Mouse (Mus musculus) intestine, embryonic 14.5 days (tissue): ENCODE data around the gene Susd6. TPM values are rescaled to one million over a fixed set of nuclear protein-coding genes. Genes with fewer than 3 reads are reported as not detected.

Source experiments
- ATAC-seq: fragments of 200-750 bp; cut with Nextera tagmentation; replicated peaks from 2 replicates; pipeline ENCODE4 v1.8.0; 2017; ENCODE audit warnings: low read depth, moderate number of reproducible peaks, moderate TSS enrichment, moderate library complexity; ENCODE audit not compliant: low FRiP score, low TSS enrichment
- DNase-seq: peaks from one replicate; pipeline ENCODE4 v3.0.0-alpha.2; 2018; ENCODE audit warnings: low spot score
- H3K27ac ChIP-seq: fragments of 300-500 bp; sonication (generic); 2 replicates; pipeline ENCODE4 v1.5.1; 2014; ENCODE audit warnings: low read depth, mild to moderate bottlenecking, control low read depth
- H3K27me3 ChIP-seq: fragments of 300-500 bp; sonication (generic); replicated peaks from 2 replicates; pipeline ENCODE4 v1.6.1; 2014; ENCODE audit warnings: low read length, control low read depth; ENCODE audit not compliant: control insufficient read depth, insufficient read depth
- H3K36me3 ChIP-seq: fragments of 300-500 bp; sonication (generic); 2 replicates; pipeline ENCODE4 v1.6.1; 2014; ENCODE audit warnings: low read length, control low read depth; ENCODE audit not compliant: control insufficient read depth, insufficient read depth
- H3K4me1 ChIP-seq: fragments of 300-500 bp; sonication (generic); replicated peaks from 2 replicates; pipeline ENCODE4 v1.6.1; 2014; ENCODE audit warnings: low read length, control low read depth, mixed read lengths; ENCODE audit not compliant: control insufficient read depth, insufficient read depth
- H3K4me2 ChIP-seq: fragments of 300-500 bp; sonication (generic); 2 replicates; pipeline ENCODE4 v1.6.1; 2014; ENCODE audit warnings: low read length
- H3K4me3 ChIP-seq: fragments of 300-500 bp; sonication (generic); 2 replicates; pipeline ENCODE4 v1.5.1; 2014; ENCODE audit warnings: low read depth, low read length, control low read depth, mixed read lengths
- H3K9ac ChIP-seq: fragments of 300-500 bp; sonication (generic); 2 replicates; pipeline ENCODE4 v1.6.1; 2014; ENCODE audit warnings: mild to moderate bottlenecking, low read length
- H3K9me3 ChIP-seq: fragments of 300-500 bp; sonication (generic); 2 replicates; pipeline ENCODE4 v1.6.1; 2016; ENCODE audit warnings: low read length, control low read depth; ENCODE audit not compliant: control insufficient read depth
- WGBS: fragments of 180-500 bp; shearing (Covaris S2); extraction: QIAGEN DNeasy Blood & Tissue Kit; methylation state at CpG from one replicate; pipeline ENCODE4 v1.1.7; 2014; 5-methylcytosine and 5-hydroxymethylcytosine counted together
- polyA plus RNA-seq: library from polyadenylated mRNA; unstranded; fragments of >200 nt; fragmentation: Nextera tagmentation; extraction: Ambion mirVana; gene quantifications from 2 replicates; pipeline ENCODE4 v1.2.1, GENCODE M21; 2014

Gene Susd6
- polyA plus RNA-seq, 1 experiment from 2014 or later = 21.4 TPM

DNA sequence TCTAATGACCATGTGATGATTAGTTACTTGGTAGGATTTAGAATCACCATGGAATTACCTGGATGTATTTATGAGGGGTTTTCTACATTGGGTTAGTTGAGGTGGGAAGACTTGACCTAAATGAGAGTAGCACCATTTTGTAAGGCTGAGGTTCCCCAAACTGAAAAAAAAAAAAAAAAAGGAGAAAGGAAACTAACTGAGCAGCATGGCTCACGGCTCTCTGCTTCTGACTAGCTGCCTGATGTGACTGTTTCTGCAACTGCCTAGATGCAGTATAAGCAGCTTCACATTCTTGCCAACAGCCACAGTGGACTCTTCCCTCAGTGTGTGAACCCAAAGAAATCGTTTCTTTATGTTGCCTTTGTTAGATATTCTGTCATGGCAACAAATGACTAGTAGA, 49.3 kb downstream of the Susd6 start:
- no peak overlapping the region for H3K27ac ChIP-seq
- no peak overlapping the region for H3K4me3 ChIP-seq
- H3K4me2 ChIP-seq = no peak overlapping the region
- H3K9ac ChIP-seq = no peak overlapping the region
- 65% methylated on average over 2 of the region's 2 CpGs for WGBS
- peaks cover 27% of the 10 kb centered on the region for H3K4me1 ChIP-seq
- ATAC-seq (no peak), DNase-seq (no peak)
- H3K27me3 ChIP-seq = no peaks in the 10 kb centered on the region
- no peaks in the 10 kb centered on the region for H3K9me3 ChIP-seq
- H3K36me3 ChIP-seq = no peaks in the 10 kb centered on the region

DNA sequence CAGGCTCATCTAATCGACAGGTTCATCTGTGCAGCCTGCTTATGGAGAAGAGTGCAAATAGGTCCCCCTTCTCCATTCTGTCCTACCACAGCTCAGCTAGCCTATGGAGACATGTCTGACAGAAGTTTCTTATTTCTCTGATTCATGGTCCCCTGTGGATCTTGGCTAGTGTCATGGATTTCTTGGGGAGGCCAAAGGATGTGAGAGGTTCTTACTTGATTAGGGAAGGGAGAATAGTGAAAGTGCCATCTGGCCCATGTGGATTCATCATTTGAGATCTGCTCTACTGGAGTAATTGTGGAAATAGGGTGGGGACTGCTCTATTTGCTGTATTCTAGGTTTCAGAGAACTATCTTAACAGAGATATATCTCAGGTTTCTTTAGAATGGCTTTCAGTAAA, 51.3 kb downstream of the Susd6 start:
- no peak overlapping the region for H3K4me3 ChIP-seq
- H3K27me3 ChIP-seq = no peaks in the 10 kb centered on the region
- no peak for DNase-seq
- no peak overlapping the region for H3K4me2 ChIP-seq
- H3K9me3 ChIP-seq = no peaks in the 10 kb centered on the region
- H3K27ac ChIP-seq = no peak overlapping the region
- no peaks in the 10 kb centered on the region for H3K36me3 ChIP-seq
- no peak overlapping the region for H3K9ac ChIP-seq
- WGBS = 97% methylated on average over 1 of the region's 1 CpGs
- peaks cover 34% of the 10 kb centered on the region for H3K4me1 ChIP-seq
- no peak for ATAC-seq

DNA sequence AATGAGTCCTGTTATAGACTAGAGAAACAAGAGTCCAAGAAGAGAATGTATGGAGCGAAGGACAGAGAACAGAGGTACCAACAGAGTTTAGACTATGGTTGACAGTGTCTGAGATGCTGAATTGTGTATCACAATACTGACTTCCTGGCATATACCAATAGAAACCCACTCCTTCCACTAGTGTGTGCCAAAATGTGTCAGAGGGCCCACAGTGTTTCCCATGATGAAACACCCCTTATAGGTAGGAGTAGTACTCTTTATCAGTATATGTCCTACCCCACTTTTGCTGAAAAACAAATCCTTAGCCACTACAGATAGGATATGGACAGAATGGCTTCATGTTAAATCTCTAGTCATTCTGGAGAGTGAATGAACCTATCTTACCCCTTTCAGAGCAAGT, 52.3 kb downstream of the Susd6 start:
- peaks cover 37% of the 10 kb centered on the region for H3K4me1 ChIP-seq
- H3K4me3 ChIP-seq = no peak overlapping the region
- no peak overlapping the region for H3K27ac ChIP-seq
- no peaks in the 10 kb centered on the region for H3K27me3 ChIP-seq
- DNase-seq (no peak), ATAC-seq (no peak)
- H3K9ac ChIP-seq = no peak overlapping the region
- no peaks in the 10 kb centered on the region for H3K36me3 ChIP-seq
- no peak overlapping the region for H3K4me2 ChIP-seq
- no peaks in the 10 kb centered on the region for H3K9me3 ChIP-seq
- whole genome bisulfite sequencing = 98% methylated on average over 1 of the region's 1 CpGs

DNA sequence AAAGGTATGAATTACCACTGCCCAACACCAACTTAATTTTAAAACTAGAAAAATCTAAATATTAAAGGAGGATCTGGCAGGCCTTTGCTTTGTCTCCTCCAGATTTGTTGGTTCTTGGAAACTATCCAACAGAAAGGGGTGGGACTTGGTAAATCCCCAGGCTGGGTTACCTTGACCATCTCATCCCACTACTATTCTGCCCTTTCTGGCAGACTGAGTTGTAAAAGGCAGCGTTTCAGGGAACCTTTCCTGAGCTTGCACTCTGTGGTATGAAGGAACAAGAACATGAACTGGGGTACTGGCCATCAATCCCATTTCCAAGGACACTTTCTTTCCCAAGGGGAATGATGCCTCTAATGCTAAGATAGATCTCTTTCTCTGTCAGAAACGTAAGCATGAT, 52.9 kb downstream of the Susd6 start:
- WGBS = 56% methylated on average over 2 of the region's 2 CpGs
- Histone ChIP-seq H3K4me3 (no peak overlapping the region), H3K27me3 (no peaks in the 10 kb centered on the region), H3K27ac (peak overlapping the region; percentile 30), H3K36me3 (no peaks in the 10 kb centered on the region), H3K9me3 (no peaks in the 10 kb centered on the region), H3K9ac (no peak overlapping the region), H3K4me2 (no peak overlapping the region), H3K4me1 (peaks cover 32% of the 10 kb centered on the region)
- no peak for ATAC-seq
- DNase-seq = no peak

DNA sequence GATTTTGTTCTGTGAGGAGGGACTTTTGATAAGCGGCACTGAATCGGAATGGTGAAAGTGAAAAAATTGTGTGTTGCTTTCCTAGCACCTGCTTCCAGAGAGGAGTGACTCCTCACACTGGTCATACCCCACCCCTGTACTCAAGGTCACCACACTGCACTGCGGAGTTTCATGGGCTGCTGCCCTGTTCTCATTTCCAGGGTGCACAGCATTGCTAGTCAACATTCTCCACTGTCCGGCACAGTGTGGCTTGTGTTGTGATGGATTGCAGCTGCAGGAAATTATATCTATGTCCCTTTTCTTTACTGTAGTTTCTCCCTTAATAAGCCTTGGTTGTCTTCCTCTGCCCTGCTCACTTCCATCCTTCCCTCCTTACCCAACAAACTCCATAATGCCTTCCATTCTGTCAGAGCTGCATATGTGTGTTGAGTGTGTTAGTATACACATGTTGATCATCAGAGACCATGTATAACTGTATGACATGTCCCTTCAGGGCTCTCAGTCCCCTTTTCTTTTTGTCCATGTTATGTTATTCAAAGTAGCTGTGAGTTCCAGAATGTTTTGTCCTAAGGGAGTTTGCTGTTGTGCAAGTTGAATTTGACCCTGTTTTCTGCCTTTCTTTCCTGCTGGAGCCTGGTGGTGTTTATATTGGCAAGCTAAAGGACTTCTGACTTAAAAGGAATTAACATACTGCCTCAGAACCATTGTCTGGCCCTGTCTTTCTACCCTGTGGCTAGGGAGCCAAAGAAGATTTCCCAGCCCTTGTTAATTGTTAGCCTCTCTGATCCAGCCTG, 53.5 kb downstream of the Susd6 start:
- Histone ChIP-seq H3K4me3 (no peak overlapping the region), H3K4me2 (no peak overlapping the region), H3K27ac (peak overlapping the region; percentile 43), H3K4me1 (peaks cover 31% of the 10 kb centered on the region), H3K9me3 (no peaks in the 10 kb centered on the region), H3K27me3 (no peaks in the 10 kb centered on the region), H3K9ac (no peak overlapping the region), H3K36me3 (no peaks in the 10 kb centered on the region)
- ATAC-seq (no peak), DNase-seq (no peak)
- WGBS = 58% methylated on average over 4 of the region's 4 CpGs

DNA sequence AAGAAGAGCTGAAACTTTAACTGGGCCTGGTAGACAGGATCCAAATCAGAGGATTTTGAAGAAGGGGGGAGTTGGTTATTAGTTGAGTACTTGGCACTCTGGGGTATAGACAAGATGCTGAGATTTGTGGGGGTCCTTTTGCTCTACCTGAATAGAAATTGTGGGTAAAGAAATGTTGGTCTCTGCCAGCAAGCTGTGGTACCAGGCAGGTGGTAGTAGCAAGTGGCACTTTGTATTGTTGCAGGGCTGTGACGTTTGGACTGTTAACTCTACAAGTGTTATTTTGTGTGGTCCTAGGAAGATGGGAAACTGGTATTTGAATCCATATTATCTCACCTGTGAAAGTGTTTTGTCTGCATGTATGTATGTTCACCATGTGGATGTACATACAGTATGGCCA, 55.6 kb downstream of the Susd6 start:
- Histone ChIP-seq H3K27me3 (no peaks in the 10 kb centered on the region), H3K9ac (no peak overlapping the region), H3K4me2 (no peak overlapping the region), H3K9me3 (no peaks in the 10 kb centered on the region), H3K4me3 (no peak overlapping the region), H3K4me1 (peaks cover 31% of the 10 kb centered on the region), H3K27ac (no peak overlapping the region), H3K36me3 (no peaks in the 10 kb centered on the region)
- ATAC-seq (no peak), DNase-seq (no peak)
- WGBS = 77% methylated on average over 1 of the region's 1 CpGs

DNA sequence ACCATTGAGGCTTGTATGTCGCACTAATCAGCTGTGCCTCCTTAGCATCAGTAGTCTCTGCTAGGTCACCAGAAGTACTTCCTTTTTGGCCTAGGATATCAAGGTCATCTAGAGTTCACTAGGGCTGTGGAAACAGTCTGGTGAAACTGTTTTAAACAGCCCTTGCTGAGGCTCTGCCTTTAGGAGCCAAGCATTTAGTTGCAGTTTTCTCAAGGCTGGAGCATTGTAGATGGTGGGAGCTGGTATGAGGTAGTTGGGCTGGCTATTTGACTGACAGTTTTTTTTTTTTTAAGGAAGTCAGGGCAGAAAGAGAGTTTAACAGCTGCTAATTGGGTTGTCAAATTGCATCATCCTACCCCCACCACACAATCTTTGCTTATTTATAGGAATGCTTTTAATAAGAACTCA, 56.6 kb downstream of the Susd6 start:
- Histone ChIP-seq H3K9me3 (no peaks in the 10 kb centered on the region), H3K27me3 (no peaks in the 10 kb centered on the region), H3K36me3 (no peaks in the 10 kb centered on the region; the same call in 1 of the 2 replicates), H3K27ac (no peak overlapping the region), H3K4me3 (no peak overlapping the region), H3K4me1 (peaks cover 31% of the 10 kb centered on the region), H3K9ac (no peak overlapping the region), H3K4me2 (no peak overlapping the region)
- 47% methylated on average over 1 of the region's 1 CpGs for WGBS
- DNase-seq (no peak), ATAC-seq (no peak)

DNA sequence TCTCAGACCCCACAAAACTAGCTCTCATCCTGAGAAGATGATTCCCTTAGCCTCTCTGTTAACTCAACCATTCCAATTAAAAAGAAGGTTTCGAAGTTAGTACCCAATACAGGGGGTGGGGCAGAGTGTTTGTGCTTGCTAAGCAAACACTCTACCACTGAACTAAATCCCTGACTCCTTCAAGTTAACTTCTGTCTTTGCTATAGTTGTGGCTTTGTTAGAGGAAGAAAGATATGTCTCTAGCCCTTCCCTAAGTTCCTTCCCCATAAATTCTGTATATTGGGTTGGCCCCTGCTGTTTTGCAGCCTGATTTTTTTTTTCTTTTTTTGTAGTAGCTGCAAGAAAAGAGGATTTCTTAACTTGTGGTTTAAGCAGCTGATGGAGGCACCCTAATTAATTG, 61.7 kb downstream of the Susd6 start:
- no peak overlapping the region for H3K27ac ChIP-seq
- no peak overlapping the region for H3K4me3 ChIP-seq
- H3K36me3 ChIP-seq = no peaks in the 10 kb centered on the region; the same call in 1 of the 2 replicates
- DNase-seq (no peak), ATAC-seq (no peak)
- no peak overlapping the region for H3K9ac ChIP-seq
- H3K4me1 ChIP-seq = no peaks in the 10 kb centered on the region; the same call in none of the 2 replicates
- H3K27me3 ChIP-seq = no peaks in the 10 kb centered on the region
- 83% methylated on average over 1 of the region's 1 CpGs for WGBS
- H3K9me3 ChIP-seq = no peaks in the 10 kb centered on the region
- H3K4me2 ChIP-seq = no peak overlapping the region

DNA sequence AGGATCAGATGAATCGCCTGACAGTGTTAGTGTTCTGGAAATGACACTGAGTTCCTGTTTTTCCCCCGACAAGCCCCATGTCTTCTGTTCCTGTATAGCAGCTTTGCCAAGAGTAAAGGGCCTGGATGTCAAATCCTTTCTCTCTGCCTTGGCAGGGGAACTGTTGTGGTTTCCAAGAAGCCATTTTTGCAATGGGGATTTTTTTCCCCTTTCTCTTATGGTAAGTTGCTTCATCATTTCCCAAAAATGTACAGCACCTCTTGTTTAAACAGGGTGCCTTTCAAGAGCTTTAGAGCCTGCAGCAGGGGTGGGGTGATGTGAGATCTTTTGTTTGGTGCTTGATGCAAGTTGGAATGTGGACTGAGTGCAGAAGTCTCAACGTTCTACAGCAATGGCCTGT, 63.4 kb downstream of the Susd6 start:
- 54% methylated on average over 3 of the region's 3 CpGs for WGBS
- Histone ChIP-seq H3K36me3 (no peaks in the 10 kb centered on the region; the same call in 1 of the 2 replicates), H3K4me3 (no peak overlapping the region), H3K9ac (no peak overlapping the region), H3K27me3 (no peaks in the 10 kb centered on the region), H3K27ac (peak overlapping the region; percentile 34; the same call in 1 of the 2 replicates), H3K4me1 (no peaks in the 10 kb centered on the region; the same call in 1 of the 2 replicates), H3K9me3 (no peaks in the 10 kb centered on the region), H3K4me2 (no peak overlapping the region)
- DNase-seq = no peak
- ATAC-seq = no peak
